Mouse (Mus musculus) bone marrow macrophage, adult 2 months (primary cell): Measurements from ENCODE around the gene Dennd4a.

Source experiments
- CTCF ChIP-seq: IDR thresholded peaks from 2 replicates; pipeline ENCODE4 v1.5.1; 2012; ENCODE audit warnings: low read depth, mild to moderate bottlenecking, low read length, moderate library complexity
- POLR2A ChIP-seq: IDR thresholded peaks from 2 replicates; pipeline ENCODE4 v1.6.1; 2012; ENCODE audit warnings: mild to moderate bottlenecking, low read depth, low read length, borderline replicate concordance

GRCm38 (mm10) chr9:64943997-64944396 lies 132.9 kb downstream of the Dennd4a start:
- no peak for TF ChIP-seq CTCF
- no peak for TF ChIP-seq POLR2A
